Mouse (Mus musculus): ENCODE measurements at regions not wholly inside any gene's neighbourhood (a gene's known extent, or its start where the extent isn't known, plus 50 kb on each side); places are given as distances from the start of the nearest gene placed in this dataset.

- H3K27ac ChIP-seq = no peak overlapping the region
- no peak overlapping the region for H3K4me3 ChIP-seq
- no peak for DNase-seq (ENCODE audit: low spot score in 2 of 2)
- TF ChIP-seq CTCF (conservative IDR thresholded peaks at IDR 0.05) = no peak
Observed at GRCm38 (mm10) chr8:89680937-89681336, 637.0 kb upstream of the Sall1 start.

- Histone ChIP-seq H3K4me3 (no peak overlapping the region), H3K27ac (no peak overlapping the region)
- DNase-seq (ENCODE audit: low spot score in 2 of 2) = no peak
- TF ChIP-seq CTCF (conservative IDR thresholded peaks at IDR 0.05) = no peak
Observed at GRCm38 (mm10) chr8:89680341-89680740, 636.4 kb upstream of the Sall1 start.

DNA sequence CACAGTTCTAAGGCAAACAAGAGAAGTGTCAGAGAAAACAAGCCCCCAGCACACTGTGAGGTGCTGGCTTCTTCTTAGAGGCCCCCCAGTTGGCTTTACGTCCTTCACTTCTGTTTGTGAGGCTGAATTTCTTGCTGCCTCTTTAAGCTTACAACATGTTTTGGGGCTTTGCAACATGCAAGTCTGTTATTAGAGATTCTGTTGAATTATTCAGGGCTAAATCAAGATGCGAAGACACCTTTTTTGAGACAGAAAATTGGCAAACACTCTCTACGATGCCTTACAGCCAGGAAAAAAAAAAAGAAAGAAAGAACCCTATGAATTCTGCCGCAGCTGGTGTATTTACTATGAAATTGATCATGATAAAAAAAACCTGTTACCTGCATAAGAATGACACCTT, 635.6 kb upstream of the Sall1 start:
- no peak overlapping the region for H3K4me3 ChIP-seq
- TF ChIP-seq CTCF (conservative IDR thresholded peaks at IDR 0.05) = no peak
- DNase-seq (ENCODE audit: low spot score in 2 of 2) = no peak
- no peak overlapping the region for H3K27ac ChIP-seq

GRCm38 (mm10) chr8:89677266-89677665, 633.3 kb upstream of the Sall1 start:
- H3K27ac ChIP-seq = no peak overlapping the region
- H3K4me3 ChIP-seq = no peak overlapping the region
- no peak for DNase-seq (ENCODE audit: low spot score in 2 of 2)
- TF ChIP-seq CTCF (conservative IDR thresholded peaks at IDR 0.05) = no peak

GRCm38 (mm10) chr8:89673911-89674310, 629.9 kb upstream of the Sall1 start:
- no peak overlapping the region for H3K27ac ChIP-seq
- DNase-seq (ENCODE audit: low spot score in 2 of 2) = no peak
- H3K4me3 ChIP-seq = no peak overlapping the region
- TF ChIP-seq CTCF (conservative IDR thresholded peaks at IDR 0.05) = no peak

DNA sequence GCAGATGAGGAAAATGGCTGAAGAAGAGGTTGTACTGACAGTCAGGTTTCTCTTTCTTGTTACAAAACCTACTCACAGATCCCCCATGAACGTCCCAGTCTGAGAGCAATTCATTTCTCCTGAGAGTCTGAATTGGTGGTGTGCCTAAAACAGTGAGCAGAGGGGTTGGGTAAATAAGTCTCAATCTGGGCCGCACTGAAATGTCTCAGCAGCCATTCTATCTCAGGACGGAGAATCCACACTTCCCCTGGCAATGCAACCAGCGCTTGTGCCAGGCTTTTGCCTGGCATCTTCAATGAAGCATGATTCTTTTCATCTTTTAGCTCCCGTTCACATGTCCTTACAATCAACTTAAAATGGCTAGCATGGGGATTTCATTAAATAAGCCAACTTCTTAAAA, 628.7 kb upstream of the Sall1 start:
- Histone ChIP-seq H3K4me3 (no peak overlapping the region), H3K27ac (no peak overlapping the region)
- no peak for TF ChIP-seq CTCF (conservative IDR thresholded peaks at IDR 0.05)
- DNase-seq (ENCODE audit: low spot score in 2 of 2) = no peak

GRCm38 (mm10) chr8:89664911-89665689, 621.1 kb upstream of the Sall1 start:
- Histone ChIP-seq H3K4me3 (no peak overlapping the region), H3K27ac (no peak overlapping the region)
- no peak for DNase-seq (ENCODE audit: low spot score in 2 of 2)
- no peak for TF ChIP-seq CTCF (conservative IDR thresholded peaks at IDR 0.05)

GRCm38 (mm10) chr8:89663859-89664258, 619.9 kb upstream of the Sall1 start:
- Histone ChIP-seq H3K4me3 (no peak overlapping the region), H3K27ac (no peak overlapping the region)
- no peak for TF ChIP-seq CTCF (conservative IDR thresholded peaks at IDR 0.05)
- DNase-seq (ENCODE audit: low spot score in 2 of 2) = no peak

GRCm38 (mm10) chr8:89658998-89659944, 615.3 kb upstream of the Sall1 start:
- no peak for DNase-seq (ENCODE audit: low spot score in 2 of 2)
- Histone ChIP-seq H3K4me3 (no peak overlapping the region), H3K27ac (no peak overlapping the region)
- no peak for TF ChIP-seq CTCF (conservative IDR thresholded peaks at IDR 0.05)

DNA sequence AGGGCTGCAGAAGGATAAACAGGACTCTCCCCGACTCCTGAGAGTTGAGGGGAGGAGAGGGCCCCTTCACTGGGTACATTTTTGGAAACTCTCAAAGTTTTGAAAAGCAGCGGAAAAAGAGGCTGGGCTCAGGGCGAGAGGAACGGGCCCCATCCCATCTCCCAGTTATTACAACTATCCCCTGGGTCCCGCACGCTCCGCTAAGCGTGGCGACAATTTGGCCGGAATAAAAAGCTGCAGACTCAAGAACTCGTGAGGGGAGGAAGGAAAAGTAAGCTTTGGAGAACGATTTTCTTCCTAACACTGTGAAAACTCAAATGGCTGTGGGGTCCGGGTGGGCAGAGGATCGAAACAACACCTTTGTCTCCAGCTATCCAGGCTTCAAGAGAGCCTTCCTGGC, 611.4 kb upstream of the Sall1 start:
- no peak for DNase-seq (ENCODE audit: low spot score in 2 of 2)
- H3K4me3 ChIP-seq = no peak overlapping the region
- H3K27ac ChIP-seq = no peak overlapping the region
- no peak for TF ChIP-seq CTCF (conservative IDR thresholded peaks at IDR 0.05)

- DNase-seq (ENCODE audit: low spot score in 2 of 2) = no peak
- TF ChIP-seq CTCF (conservative IDR thresholded peaks at IDR 0.05) = no peak
- Histone ChIP-seq H3K4me3 (no peak overlapping the region), H3K27ac (no peak overlapping the region)
Observed at GRCm38 (mm10) chr8:89649207-89649890, 605.4 kb upstream of the Sall1 start.

DNA sequence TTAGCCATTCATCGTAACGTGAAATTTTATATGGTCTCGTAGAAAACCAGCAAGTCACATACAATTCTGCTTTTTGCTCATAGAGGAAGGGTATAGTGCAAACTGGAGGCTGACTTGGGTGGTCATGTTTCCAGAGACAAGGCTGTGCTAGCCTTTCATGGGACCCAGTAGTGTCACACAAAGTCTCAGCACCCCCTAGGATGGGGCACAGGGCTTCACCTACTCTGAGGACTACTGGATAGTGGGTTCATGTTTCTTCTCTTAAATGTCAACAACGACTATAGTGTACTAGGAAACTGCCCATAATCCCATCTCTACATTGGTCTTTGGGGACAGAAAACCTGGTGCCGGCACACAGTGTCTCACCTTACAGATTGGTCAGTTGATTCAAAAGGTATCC, 603.0 kb upstream of the Sall1 start:
- TF ChIP-seq CTCF (conservative IDR thresholded peaks at IDR 0.05) = no peak
- no peak for DNase-seq (ENCODE audit: low spot score in 2 of 2)
- Histone ChIP-seq H3K27ac (no peak overlapping the region), H3K4me3 (no peak overlapping the region)

GRCm38 (mm10) chr8:89641339-89641738, 597.4 kb upstream of the Sall1 start:
- Histone ChIP-seq H3K4me3 (no peak overlapping the region), H3K27ac (no peak overlapping the region)
- no peak for TF ChIP-seq CTCF (conservative IDR thresholded peaks at IDR 0.05)
- no peak for DNase-seq (ENCODE audit: low spot score in 2 of 2)
